Mouse (Mus musculus): ENCODE data around the gene Kdm2b.

DNA sequence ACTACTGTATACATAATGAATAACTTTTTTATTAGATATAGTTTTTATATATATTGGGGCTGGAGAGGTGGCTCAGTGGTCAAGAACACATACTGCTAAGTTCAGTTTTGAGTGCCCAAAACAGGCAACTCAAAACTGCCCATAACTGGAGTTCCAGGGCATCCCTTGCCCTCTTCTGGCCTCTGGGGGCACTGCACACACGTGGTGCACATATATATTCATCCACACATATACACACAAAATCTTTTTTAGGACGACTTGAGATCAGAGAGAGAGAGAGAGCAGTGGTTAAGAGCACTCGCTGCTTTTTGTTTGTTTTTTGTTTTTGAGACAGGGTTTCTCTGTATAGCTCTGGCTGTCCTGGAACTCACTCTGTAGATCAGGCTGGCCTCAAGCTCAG lies 41.7 kb upstream of the Kdm2b start:
- TF ChIP-seq CTCF (conservative IDR thresholded peaks at IDR 0.05; ENCODE audit: insufficient read depth, insufficient read length, low read depth, low read length) (no peak), POLR2A (IDR thresholded peaks at IDR 0.05; ENCODE audit: low read depth, low read length) (no peak)
